Mouse (Mus musculus) midbrain, embryonic 15.5 days (tissue): ENCODE measurements around the gene Tsfm. TPM values are rescaled to one million over a fixed set of nuclear protein-coding genes. Genes with fewer than 3 reads are reported as not detected.

Experiments
- ATAC-seq: fragments of 200-750 bp; cut with Nextera tagmentation; replicated peaks from 2 replicates; pipeline ENCODE4 v1.8.0; 2017; ENCODE audit warnings: moderate TSS enrichment
- H3K27ac ChIP-seq: fragments of 300-500 bp; sonication (generic); 2 replicates; pipeline ENCODE4 v1.5.1; 2015; ENCODE audit warnings: mild to moderate bottlenecking, inconsistent platforms
- H3K27me3 ChIP-seq: fragments of 300-500 bp; sonication (generic); replicated peaks from 2 replicates; pipeline ENCODE4 v1.6.1; 2015; ENCODE audit warnings: inconsistent platforms
- H3K36me3 ChIP-seq: fragments of 300-500 bp; sonication (generic); replicated peaks from 2 replicates; pipeline ENCODE4 v1.6.1; 2015; ENCODE audit warnings: inconsistent platforms
- H3K4me1 ChIP-seq: fragments of 300-500 bp; sonication (generic); 2 replicates; pipeline ENCODE4 v1.6.1; 2015; ENCODE audit warnings: inconsistent platforms
- H3K4me2 ChIP-seq: fragments of 300-500 bp; sonication (generic); 2 replicates; pipeline ENCODE4 v1.6.1; 2015; ENCODE audit warnings: inconsistent platforms, mild to moderate bottlenecking, moderate library complexity
- H3K4me3 ChIP-seq: fragments of 300-500 bp; sonication (generic); 2 replicates; pipeline ENCODE4 v1.5.1; 2015; ENCODE audit warnings: mild to moderate bottlenecking, inconsistent platforms
- H3K9ac ChIP-seq: fragments of 300-500 bp; sonication (generic); 2 replicates; pipeline ENCODE4 v1.6.1; 2015; ENCODE audit warnings: mild to moderate bottlenecking, inconsistent platforms
- H3K9me3 ChIP-seq: fragments of 300-500 bp; sonication (generic); 2 replicates; pipeline ENCODE4 v1.6.1; 2016; ENCODE audit warnings: inconsistent platforms
- WGBS: fragments of 180-500 bp; shearing (Covaris S2); methylation state at CpG from one replicate; pipeline ENCODE4 v1.1.7; 2015; ENCODE audit warnings: mixed read lengths; 5-methylcytosine and 5-hydroxymethylcytosine counted together
- polyA plus RNA-seq: library from polyadenylated mRNA; unstranded; fragments of >200 nt; fragmentation: Nextera tagmentation; extraction: Ambion mirVana; gene quantifications from 2 replicates; pipeline ENCODE4 v1.2.1, GENCODE M21; 2015

Tsfm gene
- polyA plus RNA-seq, 1 experiment from 2014 or later = 57.3 TPM

DNA sequence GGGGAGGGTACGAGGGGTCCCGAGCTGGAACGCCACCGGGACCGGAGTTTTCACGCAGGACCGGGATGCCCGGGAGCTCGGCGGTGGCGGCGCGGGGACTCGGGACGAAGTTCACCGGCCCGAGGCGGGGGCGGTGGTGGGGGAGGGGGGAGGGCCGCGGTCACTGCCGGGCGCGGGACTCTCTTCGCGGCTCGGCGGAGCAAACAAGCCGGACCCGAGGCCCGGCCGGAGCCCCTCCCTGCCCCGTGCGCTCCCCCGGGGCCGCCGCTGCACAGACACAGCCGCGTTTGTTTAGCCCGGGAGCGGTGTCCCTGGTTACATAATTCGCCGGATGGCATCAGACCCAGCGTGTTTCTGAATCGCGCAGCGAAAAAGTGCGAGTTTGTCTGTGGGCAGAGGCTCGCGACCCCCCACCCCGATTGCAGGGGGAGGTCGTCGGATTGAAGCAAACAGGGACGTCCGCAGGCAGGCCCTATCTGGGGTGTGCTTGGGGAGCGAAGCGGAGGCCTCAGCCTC is 50.9 kb downstream of the Tsfm start:
- peak overlapping the region; percentile 95 for H3K4me3 ChIP-seq
- H3K9me3 ChIP-seq = no peaks in the 10 kb centered on the region
- ATAC-seq = peak; percentile 3; the same call in 1 of the 2 replicates
- H3K4me2 ChIP-seq = peak overlapping the region; percentile 86
- peak overlapping the region; percentile 98 for H3K27ac ChIP-seq
- H3K27me3 ChIP-seq = 0 out of 2 replicates have a peak, but pooled peaks cover 3% of the 10 kb centered on the region
- no peaks in the 10 kb centered on the region for H3K36me3 ChIP-seq
- H3K4me1 ChIP-seq = peaks cover 53% of the 10 kb centered on the region
- peak overlapping the region; percentile 70 for H3K9ac ChIP-seq
- WGBS = under 1% methylated on average over 44 of the region's 57 CpGs

DNA sequence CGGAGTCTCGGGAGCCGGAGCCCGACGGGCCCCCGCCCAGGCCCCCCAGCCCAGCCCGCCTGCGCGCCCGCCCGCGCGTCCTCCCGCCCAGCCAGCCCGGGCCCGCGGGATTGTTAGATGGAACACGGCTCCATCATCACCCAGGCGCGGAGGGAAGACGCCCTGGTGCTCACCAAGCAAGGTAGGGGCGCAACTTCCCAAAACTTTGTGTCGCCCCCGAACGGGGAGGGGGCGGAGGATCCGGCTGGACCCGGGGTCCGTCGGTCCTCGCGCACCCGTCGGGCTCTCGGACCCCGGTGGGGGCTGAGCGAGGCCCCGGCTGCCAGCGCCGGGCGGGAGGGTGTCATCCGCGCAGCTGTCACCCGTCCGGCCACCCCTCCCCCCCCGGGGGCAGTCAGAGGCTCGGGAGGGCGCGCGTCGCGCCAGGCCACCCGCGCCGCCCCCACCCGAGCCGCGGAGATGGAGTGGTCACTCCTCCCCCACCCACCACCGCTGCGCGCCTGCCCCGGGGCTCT is 51.5 kb downstream of the Tsfm start:
- Histone ChIP-seq H3K9ac (peak overlapping the region; percentile 70), H3K4me2 (peak overlapping the region; percentile 86), H3K27ac (peak overlapping the region; percentile 98), H3K27me3 (0 out of 2 replicates have a peak, but pooled peaks cover 3% of the 10 kb centered on the region), H3K4me3 (peak overlapping the region; percentile 95), H3K4me1 (peaks cover 47% of the 10 kb centered on the region), H3K9me3 (no peaks in the 10 kb centered on the region), H3K36me3 (no peaks in the 10 kb centered on the region)
- ATAC-seq = peak; percentile 12; the same call in 1 of the 2 replicates
- WGBS = under 1% methylated on average over 35 of the region's 62 CpGs

DNA sequence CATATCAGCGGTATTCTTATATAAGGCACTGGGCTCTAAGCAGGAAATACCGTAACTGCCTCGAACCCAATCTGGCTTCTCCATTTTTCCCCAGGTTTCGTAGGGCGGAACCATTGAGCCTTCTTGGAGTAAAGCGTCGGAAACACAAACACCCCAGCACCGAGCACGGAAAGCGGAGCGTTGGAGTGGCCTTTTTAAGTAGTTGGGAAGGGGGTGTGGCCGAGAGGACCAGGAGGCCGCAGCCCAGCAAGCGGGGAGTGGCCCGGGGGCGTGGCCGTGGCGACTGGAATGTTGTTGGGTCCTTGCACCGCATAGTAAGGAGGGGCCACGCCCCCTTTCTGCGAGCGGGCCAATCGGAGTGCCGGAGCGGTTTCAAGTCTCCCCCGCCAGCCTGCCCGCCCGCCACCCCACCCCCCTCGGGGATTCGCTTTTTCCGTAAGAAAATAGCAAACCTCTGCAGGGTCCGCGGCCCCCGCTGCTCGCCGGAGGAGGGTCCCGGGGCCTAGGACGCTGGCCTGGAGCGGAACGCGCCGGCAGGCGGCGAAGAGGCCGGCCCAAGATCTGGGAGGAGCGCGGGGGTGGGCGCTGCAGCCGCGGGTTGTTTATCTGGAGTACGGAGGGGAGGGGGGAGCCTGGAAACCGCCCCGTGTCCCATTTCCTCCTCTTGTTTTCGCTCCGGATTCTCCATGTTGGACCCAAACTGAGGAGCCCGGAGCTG is 52.2 kb downstream of the Tsfm start, which contains the start of gene Ctdsp2:
TSS of gene Ctdsp2 (plus strand) at position 441 of the 718 bp plus-strand sequence.
- ATAC-seq = peak; percentile 92
- peak within 1 kb of the TSS; percentile 70 for H3K9ac ChIP-seq
- H3K9me3 ChIP-seq = no peaks in the 10 kb centered on the region
- H3K4me2 ChIP-seq = peak within 1 kb of the TSS; percentile 86
- WGBS = under 1% methylated on average over 47 of the region's 56 CpGs
- peak within 1 kb of the TSS; percentile 95 for H3K4me3 ChIP-seq
- no peaks in the 10 kb centered on the region for H3K36me3 ChIP-seq
- peaks cover 40% of the 10 kb centered on the region for H3K4me1 ChIP-seq
- 0 out of 2 replicates have a peak, but pooled peaks cover 3% of the 10 kb centered on the region for H3K27me3 ChIP-seq
- peak within 1 kb of the TSS; percentile 98 for H3K27ac ChIP-seq

DNA sequence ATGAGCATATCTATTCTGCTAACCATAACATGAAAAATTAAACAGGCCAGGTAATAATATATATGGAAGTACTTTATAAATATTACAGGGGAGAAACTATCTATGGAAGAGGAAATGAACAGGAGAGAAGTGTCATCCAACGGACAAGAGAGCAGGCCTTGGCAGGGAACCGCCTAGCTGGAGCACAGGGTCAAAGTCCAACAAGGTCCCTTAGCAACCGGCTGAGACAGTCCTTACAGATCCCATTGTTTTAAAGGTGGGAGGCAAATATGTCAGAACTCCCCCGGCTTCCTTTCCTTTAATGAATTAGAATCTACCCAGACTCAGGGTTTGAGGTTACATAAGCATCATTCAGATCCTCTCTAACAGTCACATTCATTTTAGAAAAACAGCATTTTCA is 53.6 kb downstream of the Tsfm start:
- Histone ChIP-seq H3K9me3 (no peaks in the 10 kb centered on the region), H3K9ac (no peak overlapping the region), H3K4me1 (peaks cover 32% of the 10 kb centered on the region), H3K27me3 (0 out of 2 replicates have a peak, but pooled peaks cover 3% of the 10 kb centered on the region), H3K36me3 (no peaks in the 10 kb centered on the region), H3K27ac (no peak overlapping the region), H3K4me2 (no peak overlapping the region), H3K4me3 (no peak overlapping the region)
- ATAC-seq = no peak
- 32% methylated on average over 4 of the region's 4 CpGs for WGBS

DNA sequence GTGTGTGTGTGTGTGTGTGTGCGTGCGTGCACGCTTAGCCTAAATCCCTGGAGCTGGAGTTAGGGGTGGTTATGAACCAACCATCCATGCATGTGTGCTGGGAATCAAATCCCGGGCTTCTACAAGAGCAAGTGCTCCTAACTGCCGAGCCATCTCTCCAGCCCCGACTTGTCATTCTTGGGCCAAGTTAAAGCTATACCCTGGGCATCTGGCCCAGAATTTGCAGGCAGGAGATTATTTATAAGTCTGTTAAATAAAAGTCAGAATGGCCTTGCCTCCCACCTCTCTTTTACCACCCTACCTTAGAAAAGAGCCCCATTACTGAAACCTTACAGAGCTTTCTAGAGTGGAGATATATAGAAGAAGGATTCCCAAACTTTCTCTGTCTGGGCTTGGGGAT is 54.9 kb downstream of the Tsfm start:
- Histone ChIP-seq H3K27ac (no peak overlapping the region), H3K4me3 (no peak overlapping the region), H3K4me2 (no peak overlapping the region), H3K9me3 (no peaks in the 10 kb centered on the region), H3K36me3 (no peaks in the 10 kb centered on the region), H3K27me3 (0 out of 2 replicates have a peak, but pooled peaks cover 3% of the 10 kb centered on the region), H3K4me1 (peaks cover 23% of the 10 kb centered on the region), H3K9ac (no peak overlapping the region)
- 85% methylated on average over 6 of the region's 6 CpGs for WGBS
- no peak for ATAC-seq

DNA sequence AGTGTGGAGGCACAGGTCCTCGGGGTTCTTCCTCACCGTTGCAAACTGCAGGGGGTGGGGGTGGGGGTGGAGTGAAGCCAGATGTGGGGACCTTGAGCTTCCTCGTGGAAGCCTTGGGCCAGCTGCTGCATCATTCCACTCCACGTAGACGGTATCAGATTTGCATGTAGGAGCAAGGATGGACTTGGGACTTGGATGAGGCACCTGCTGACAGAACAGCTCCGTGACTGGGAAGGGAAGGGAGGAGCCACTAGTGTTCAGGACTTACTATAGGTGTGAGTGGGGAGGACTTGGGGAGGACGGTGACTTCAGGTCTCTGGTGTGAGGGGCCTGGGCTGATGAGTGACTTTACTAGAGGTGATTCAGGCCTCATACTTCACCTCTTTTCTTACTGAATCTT is 57.7 kb downstream of the Tsfm start:
- H3K36me3 ChIP-seq = no peaks in the 10 kb centered on the region
- no peak overlapping the region for H3K9ac ChIP-seq
- no peak overlapping the region for H3K27ac ChIP-seq
- H3K4me1 ChIP-seq = peaks cover 15% of the 10 kb centered on the region
- H3K9me3 ChIP-seq = no peaks in the 10 kb centered on the region
- no peak overlapping the region for H3K4me2 ChIP-seq
- no peak for ATAC-seq
- 27% methylated on average over 7 of the region's 7 CpGs for WGBS
- H3K27me3 ChIP-seq = 0 out of 2 replicates have a peak, but pooled peaks cover 3% of the 10 kb centered on the region
- no peak overlapping the region for H3K4me3 ChIP-seq

DNA sequence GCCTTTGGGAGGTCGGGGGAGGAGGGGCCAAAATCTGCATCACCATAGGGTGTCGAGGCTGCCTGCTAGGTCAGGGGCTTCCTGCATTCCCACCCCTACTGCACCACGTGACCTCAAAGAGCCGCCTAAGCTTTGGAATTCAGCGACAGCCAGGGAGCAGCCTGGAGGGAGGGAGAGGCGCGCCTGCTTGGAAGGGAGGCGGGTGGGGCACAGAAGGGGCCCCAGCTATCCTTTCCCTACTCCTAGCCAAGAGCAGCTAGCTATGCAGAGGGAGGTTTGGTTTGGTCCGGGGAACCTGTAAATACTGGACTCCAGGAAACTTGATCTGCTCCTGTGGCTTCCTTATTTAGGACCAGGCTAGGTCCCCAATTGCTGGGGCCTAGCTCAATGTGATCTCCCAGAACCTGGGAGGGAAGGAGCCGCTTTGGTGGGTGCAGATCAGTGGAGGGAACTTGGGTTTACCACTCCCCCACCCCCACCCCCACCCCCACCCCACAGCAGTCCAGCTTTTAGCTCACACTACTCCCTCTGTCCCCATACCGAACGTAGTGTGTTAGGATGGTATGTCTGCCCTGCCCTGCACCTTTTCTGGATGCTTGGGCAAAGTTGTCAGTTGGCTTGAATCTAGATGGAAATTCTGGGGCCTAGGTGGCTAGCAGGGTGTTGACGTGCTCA is 58.5 kb downstream of the Tsfm start:
- 0 out of 2 replicates have a peak, but pooled peaks cover 3% of the 10 kb centered on the region for H3K27me3 ChIP-seq
- H3K27ac ChIP-seq = no peak overlapping the region
- WGBS = 16% methylated on average over 13 of the region's 13 CpGs
- peaks cover 10% of the 10 kb centered on the region for H3K4me1 ChIP-seq
- ATAC-seq = 0 out of 2 replicates have a peak, but pooled peaks have one; percentile 31
- no peaks in the 10 kb centered on the region for H3K9me3 ChIP-seq
- H3K36me3 ChIP-seq = no peaks in the 10 kb centered on the region
- no peak overlapping the region for H3K4me3 ChIP-seq
- H3K9ac ChIP-seq = no peak overlapping the region
- H3K4me2 ChIP-seq = peak overlapping the region; percentile 3; the same call in 1 of the 2 replicates

DNA sequence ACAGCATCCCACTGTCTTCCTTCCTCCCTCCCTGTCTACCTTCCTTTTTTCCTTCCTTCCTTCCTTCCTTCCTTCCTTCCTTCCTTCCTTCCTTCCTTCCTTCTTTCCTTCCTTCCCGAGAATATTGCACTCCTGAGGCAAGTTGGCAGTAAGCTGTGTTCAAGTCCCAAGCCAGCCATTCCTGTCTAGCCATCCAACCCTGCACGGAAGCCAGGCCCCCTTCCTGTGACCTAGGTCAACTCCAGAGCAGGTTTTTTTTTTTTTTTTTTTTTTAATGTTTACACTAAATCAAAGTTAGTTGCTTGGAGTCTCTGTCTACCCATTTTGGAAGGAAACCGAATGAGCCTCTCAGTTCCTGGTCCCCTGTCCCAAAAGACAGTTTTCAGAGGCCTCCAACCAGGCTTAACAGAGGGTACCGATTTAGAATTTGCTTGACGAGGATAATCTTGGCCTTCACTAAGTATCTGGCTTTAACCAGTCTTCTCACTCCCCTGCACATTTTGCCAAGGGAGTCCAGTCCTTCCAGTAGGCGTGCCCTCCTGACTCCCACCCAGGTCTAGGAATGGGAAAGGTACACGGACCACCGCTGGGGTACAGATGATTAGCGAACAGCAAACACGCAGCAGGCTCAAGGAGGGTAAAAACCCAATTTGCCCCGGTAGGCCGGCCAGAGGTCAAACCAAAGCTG is 59.1 kb downstream of the Tsfm start:
- Histone ChIP-seq H3K27ac (no peak overlapping the region), H3K4me1 (peaks cover 10% of the 10 kb centered on the region), H3K4me3 (no peak overlapping the region), H3K4me2 (peak overlapping the region; percentile 3; the same call in 1 of the 2 replicates), H3K27me3 (0 out of 2 replicates have a peak, but pooled peaks cover 3% of the 10 kb centered on the region), H3K9ac (no peak overlapping the region), H3K9me3 (no peaks in the 10 kb centered on the region), H3K36me3 (no peaks in the 10 kb centered on the region)
- 0 out of 2 replicates have a peak, but pooled peaks have one; percentile 20 for ATAC-seq
- WGBS = 12% methylated on average over 12 of the region's 12 CpGs

DNA sequence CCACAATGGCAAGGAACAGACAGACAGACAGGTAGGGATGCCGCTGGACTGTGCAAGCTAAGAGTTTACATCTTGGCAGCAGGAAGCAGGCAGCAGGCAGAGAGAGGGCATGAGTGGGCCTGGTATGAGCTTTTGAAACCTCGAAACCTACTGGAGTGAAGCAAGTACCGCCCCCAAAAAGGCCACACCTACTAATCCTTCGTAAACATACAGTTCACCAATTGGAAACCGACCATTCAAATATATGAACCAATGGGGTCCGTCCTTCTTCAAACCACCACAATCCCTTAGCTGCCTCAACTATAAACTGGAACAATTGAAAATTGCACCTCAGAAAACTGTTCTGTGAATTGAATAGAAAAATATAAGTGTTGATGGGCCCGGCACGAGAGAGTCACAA is 66.8 kb downstream of the Tsfm start:
- 87% methylated on average over 8 of the region's 8 CpGs for WGBS
- no peak for ATAC-seq
- no peak overlapping the region for H3K4me2 ChIP-seq
- H3K9ac ChIP-seq = no peak overlapping the region
- no peak overlapping the region for H3K27ac ChIP-seq
- H3K9me3 ChIP-seq = no peaks in the 10 kb centered on the region
- H3K36me3 ChIP-seq = no peaks in the 10 kb centered on the region
- no peaks in the 10 kb centered on the region for H3K27me3 ChIP-seq
- no peak overlapping the region for H3K4me3 ChIP-seq
- H3K4me1 ChIP-seq = 0 out of 2 replicates have a peak, but pooled peaks cover 7% of the 10 kb centered on the region

DNA sequence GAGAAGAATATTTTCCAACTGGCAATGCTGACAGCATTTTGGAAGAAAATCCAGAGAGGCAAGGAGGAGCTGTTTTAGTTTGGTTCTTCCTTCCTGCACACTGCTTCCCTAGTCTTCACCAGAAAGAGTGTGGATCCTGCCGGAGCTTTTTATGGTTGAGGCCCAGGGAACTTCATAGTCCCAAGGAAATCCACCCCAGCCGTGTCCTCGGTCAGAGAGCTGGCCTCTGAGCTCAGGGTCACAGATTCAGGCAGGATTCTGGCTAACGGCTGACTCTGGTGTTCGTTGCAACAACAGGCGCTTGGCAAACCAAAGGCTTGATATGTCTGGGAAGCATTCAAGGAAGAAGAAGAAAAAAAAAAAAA is 67.7 kb downstream of the Tsfm start:
- peaks cover 7% of the 10 kb centered on the region; the same call in 1 of the 2 replicates for H3K4me1 ChIP-seq
- H3K27ac ChIP-seq = no peak overlapping the region
- no peak overlapping the region for H3K9ac ChIP-seq
- no peaks in the 10 kb centered on the region for H3K36me3 ChIP-seq
- WGBS = 47% methylated on average over 6 of the region's 6 CpGs
- no peak for ATAC-seq
- no peaks in the 10 kb centered on the region for H3K9me3 ChIP-seq
- H3K27me3 ChIP-seq = no peaks in the 10 kb centered on the region
- no peak overlapping the region for H3K4me3 ChIP-seq
- H3K4me2 ChIP-seq = no peak overlapping the region

DNA sequence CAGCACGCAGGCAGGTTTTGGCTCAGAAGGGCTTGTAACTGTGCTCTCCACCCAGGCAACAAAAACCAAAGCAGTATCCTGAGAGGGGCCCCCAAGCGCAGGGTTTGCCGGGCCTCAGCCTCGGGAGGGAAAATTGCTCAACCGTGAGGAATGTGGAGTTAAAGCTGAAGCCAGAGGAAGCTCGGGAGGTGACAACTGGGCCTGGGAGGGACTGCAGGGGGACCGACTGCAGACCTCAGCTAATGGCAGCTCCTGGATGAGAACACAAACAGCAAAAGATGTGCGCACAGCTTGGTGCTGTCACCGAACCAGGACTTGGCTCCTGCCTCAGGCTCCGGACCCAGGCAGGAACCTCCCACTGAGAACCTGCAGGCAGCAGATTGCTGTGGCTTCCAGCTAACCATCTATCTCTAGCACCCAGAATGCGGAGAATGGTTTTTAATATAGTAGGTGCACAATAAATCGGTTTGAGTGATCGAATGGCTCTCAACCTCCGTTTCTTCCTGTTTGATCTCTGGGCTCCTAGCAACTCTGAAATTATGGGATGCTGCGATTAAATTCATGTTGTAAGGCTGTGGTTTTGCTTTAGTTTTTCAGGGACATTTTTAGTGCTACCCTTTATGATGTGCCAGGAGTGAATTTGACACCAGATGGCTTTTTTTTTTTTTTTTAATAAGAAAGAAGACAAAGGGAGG is 68.2 kb downstream of the Tsfm start:
- Histone ChIP-seq H3K27me3 (no peaks in the 10 kb centered on the region), H3K4me2 (no peak overlapping the region), H3K36me3 (no peaks in the 10 kb centered on the region), H3K9ac (no peak overlapping the region), H3K27ac (no peak overlapping the region), H3K4me1 (peaks cover 12% of the 10 kb centered on the region), H3K9me3 (no peaks in the 10 kb centered on the region), H3K4me3 (no peak overlapping the region)
- WGBS = 24% methylated on average over 15 of the region's 15 CpGs
- no peak for ATAC-seq
